Mouse (Mus musculus): ENCODE data around the gene Lrg1.
A peak's percentile ranks its signal among the peaks of the same experiment; 100 is the strongest.

Gene Lrg1

GRCm38 (mm10) chr17:56074097-56074826 lies 47.5 kb downstream of the Lrg1 start:
- DNase-seq: peak; percentile 66

GRCm38 (mm10) chr17:56072243-56072642 lies 49.6 kb downstream of the Lrg1 start:
- DNase-seq: no peak

GRCm38 (mm10) chr17:56071126-56071525 lies 50.7 kb downstream of the Lrg1 start:
- no peak for DNase-seq
